Mouse (Mus musculus): ENCODE results near the gene Chchd3.

DNA sequence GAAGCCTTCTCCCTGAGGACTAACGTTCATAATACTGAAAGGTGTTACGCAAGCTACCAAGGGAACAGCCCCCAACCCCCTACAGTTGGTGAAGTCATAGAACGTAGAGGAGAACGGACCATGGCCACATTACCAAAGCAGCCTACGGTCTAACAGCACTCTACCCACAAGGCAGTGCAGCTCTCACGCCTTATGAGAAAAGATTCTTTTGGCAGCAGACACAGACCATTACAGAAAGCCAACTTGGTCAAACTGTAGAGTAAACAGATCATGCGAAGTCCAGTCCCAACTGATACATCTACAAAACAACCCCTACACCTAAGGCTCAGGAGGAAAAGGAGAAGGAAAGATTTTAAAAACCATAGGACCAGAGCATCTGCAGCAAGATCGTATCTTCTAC, 71.5 kb downstream of the Chchd3 start:
- TF ChIP-seq CTCF (conservative IDR thresholded peaks at IDR 0.05; ENCODE audit: insufficient read depth, insufficient read length, low read depth, low read length) (no peak), POLR2A (IDR thresholded peaks at IDR 0.05; ENCODE audit: low read depth, low read length) (no peak)

All from kidney, adult 2 months (tissue).